Mouse (Mus musculus): ENCODE data around the gene Agpat2. TPM values are rescaled to one million over a fixed set of nuclear protein-coding genes. Genes with fewer than 3 reads are reported as not detected.

Gene Agpat2
- polyA plus RNA-seq, 1 experiment from 2014 or later: 4.0 TPM

DNA sequence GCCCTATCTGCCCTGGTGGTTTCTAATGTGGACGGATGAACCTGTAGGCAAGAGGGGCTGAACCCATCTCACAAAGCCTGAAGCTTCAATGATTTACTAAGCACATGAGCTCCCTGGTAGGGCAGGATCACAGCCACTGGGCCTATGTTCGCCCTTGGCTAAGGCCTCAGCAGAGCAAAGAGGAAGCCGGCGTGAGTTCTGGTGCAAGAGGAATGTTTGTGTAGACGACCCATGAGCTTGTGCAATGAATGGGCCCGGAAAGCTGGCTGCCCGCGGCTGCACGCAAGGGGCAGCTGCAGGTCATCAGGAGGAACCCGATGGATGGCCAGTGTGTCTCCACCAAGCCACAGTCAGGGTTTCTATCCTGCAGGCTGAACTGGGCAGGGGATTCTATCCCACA is 54.4 kb downstream of the Agpat2 start:
- no peak overlapping the region for H3K27ac ChIP-seq (ENCODE audit: low read length)
- H3K27me3 ChIP-seq (ENCODE audit: control insufficient read depth, insufficient read depth, low read depth, low read length): no peaks in the 10 kb centered on the region
- no peaks in the 10 kb centered on the region for H3K9me3 ChIP-seq (replicated peaks; ENCODE audit: control insufficient read depth, low read length, poor library complexity, severe bottlenecking)
- no peak for ATAC-seq
- WGBS: 83% methylated on average over 10 of the region's 10 CpGs
- no peaks in the 10 kb centered on the region for H3K36me3 ChIP-seq (ENCODE audit: control insufficient read depth, insufficient read depth, low read length)
- H3K4me3 ChIP-seq (ENCODE audit: low read depth, low read length): no peak overlapping the region
- no peak overlapping the region for H3K9ac ChIP-seq (ENCODE audit: low read depth, low read length)
- H3K4me1 ChIP-seq (ENCODE audit: control insufficient read depth, insufficient read depth, low read length): no peaks in the 10 kb centered on the region
- no peak overlapping the region for H3K4me2 ChIP-seq (ENCODE audit: low read length)

DNA sequence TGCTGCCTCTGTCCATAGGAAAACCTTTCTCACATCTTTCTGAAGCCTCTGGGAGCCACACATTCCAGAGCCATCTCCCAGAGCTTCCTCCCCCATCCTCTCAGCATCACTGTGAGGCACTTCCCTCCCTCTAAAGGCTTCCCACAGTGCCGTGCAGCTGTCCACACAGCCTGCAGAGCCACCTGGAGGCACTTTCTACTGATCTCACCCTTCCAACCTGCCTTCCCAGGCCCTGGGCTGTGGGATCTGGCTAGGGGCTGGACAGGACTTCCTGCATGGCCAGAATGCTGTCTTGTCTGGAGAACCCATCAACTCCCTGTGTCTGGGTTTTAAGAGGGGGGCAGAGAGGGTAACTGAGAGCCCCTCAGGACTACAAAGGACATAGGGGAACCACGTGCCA is 56.7 kb downstream of the Agpat2 start:
- H3K9me3 ChIP-seq (replicated peaks; ENCODE audit: control insufficient read depth, low read length, poor library complexity, severe bottlenecking): no peaks in the 10 kb centered on the region
- ATAC-seq: no peak
- H3K9ac ChIP-seq (ENCODE audit: low read depth, low read length): no peak overlapping the region
- no peaks in the 10 kb centered on the region for H3K4me1 ChIP-seq (ENCODE audit: control insufficient read depth, insufficient read depth, low read length)
- H3K27ac ChIP-seq (ENCODE audit: low read length): no peak overlapping the region
- no peak overlapping the region for H3K4me2 ChIP-seq (ENCODE audit: low read length)
- H3K36me3 ChIP-seq (ENCODE audit: control insufficient read depth, insufficient read depth, low read length): no peaks in the 10 kb centered on the region
- H3K27me3 ChIP-seq (ENCODE audit: control insufficient read depth, insufficient read depth, low read depth, low read length): no peaks in the 10 kb centered on the region
- H3K4me3 ChIP-seq (ENCODE audit: low read depth, low read length): no peak overlapping the region
- 20% methylated on average over 2 of the region's 2 CpGs for WGBS

DNA sequence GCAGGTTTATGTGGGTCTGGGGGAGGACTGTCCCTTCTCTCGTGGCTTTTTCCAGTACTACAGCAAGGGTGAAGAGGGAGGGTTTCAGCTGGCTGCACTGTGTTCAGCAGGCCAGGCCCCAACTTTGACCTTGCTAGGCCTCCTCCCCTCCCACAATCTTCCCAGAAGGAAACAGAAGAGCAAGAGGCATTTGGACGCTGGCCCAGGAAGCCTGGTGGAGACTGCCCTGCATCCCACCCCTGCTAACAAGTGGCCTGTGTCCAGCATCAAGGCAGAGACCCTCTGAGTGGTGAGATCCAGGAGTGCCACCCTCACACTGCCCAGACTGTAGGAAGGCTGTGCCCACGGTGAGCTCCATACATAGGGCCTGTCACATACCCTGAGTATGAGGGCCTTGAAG is 60.0 kb downstream of the Agpat2 start:
- H3K4me2 ChIP-seq (ENCODE audit: low read length): no peak overlapping the region
- H3K4me3 ChIP-seq (ENCODE audit: low read depth, low read length): no peak overlapping the region
- WGBS: 76% methylated on average over 3 of the region's 3 CpGs
- H3K36me3 ChIP-seq (ENCODE audit: control insufficient read depth, insufficient read depth, low read length): no peaks in the 10 kb centered on the region
- no peaks in the 10 kb centered on the region for H3K9me3 ChIP-seq (replicated peaks; ENCODE audit: control insufficient read depth, low read length, poor library complexity, severe bottlenecking)
- peaks cover 5% of the 10 kb centered on the region; the same call in 1 of the 2 replicates for H3K4me1 ChIP-seq (ENCODE audit: control insufficient read depth, insufficient read depth, low read length)
- no peak overlapping the region for H3K9ac ChIP-seq (ENCODE audit: low read depth, low read length)
- H3K27me3 ChIP-seq (ENCODE audit: control insufficient read depth, insufficient read depth, low read depth, low read length): no peaks in the 10 kb centered on the region
- no peak for ATAC-seq
- H3K27ac ChIP-seq (ENCODE audit: low read length): no peak overlapping the region

DNA sequence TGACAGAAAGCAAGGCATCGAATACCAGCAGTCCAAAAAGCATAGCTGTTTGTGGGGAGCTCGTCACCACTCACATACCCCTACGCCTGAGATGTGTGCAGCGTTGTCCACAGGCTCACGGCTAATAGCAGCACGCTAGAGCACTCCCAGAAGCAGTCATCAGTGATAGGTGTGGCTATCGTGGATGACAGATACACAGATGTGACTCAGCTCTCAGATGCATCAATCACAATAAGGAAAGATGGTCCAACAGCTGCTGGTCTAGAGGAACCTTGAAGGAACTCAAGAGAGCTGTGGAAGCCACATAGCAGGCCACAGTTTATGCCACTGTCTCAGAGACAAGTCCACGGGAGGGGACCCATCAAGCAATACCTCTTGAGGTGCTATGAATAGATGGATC is 60.4 kb downstream of the Agpat2 start:
- Histone ChIP-seq H3K36me3 (ENCODE audit: control insufficient read depth, insufficient read depth, low read length) (no peaks in the 10 kb centered on the region), H3K9me3 (replicated peaks; ENCODE audit: control insufficient read depth, low read length, poor library complexity, severe bottlenecking) (no peaks in the 10 kb centered on the region), H3K4me3 (ENCODE audit: low read depth, low read length) (no peak overlapping the region), H3K27me3 (ENCODE audit: control insufficient read depth, insufficient read depth, low read depth, low read length) (no peaks in the 10 kb centered on the region), H3K27ac (ENCODE audit: low read length) (no peak overlapping the region), H3K4me1 (ENCODE audit: control insufficient read depth, insufficient read depth, low read length) (peaks cover 5% of the 10 kb centered on the region; the same call in 1 of the 2 replicates), H3K9ac (ENCODE audit: low read depth, low read length) (no peak overlapping the region), H3K4me2 (ENCODE audit: low read length) (no peak overlapping the region)
- 92% methylated on average over 8 of the region's 8 CpGs for WGBS
- ATAC-seq: no peak

DNA sequence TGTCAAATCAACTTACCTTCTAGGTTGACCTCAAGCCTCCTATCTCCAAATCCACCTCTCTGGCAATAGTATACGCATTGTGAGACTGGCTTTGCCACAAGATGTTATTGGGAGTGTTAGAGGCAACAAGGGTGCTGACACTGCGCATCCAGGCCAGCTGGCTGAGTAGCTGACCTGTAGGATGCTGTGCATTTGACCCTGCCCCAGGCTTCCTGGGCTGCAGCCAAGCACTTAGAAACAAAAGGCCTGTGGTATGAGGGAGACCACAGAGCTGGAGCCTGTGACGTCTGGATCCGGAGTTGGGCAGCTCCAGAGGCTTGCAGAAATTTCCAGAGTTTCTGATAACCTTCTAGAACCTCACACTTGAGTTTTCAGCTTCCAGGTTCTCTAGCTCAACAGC is 61.1 kb downstream of the Agpat2 start:
- H3K27me3 ChIP-seq (ENCODE audit: control insufficient read depth, insufficient read depth, low read depth, low read length): no peaks in the 10 kb centered on the region
- peaks cover 5% of the 10 kb centered on the region; the same call in 1 of the 2 replicates for H3K4me1 ChIP-seq (ENCODE audit: control insufficient read depth, insufficient read depth, low read length)
- H3K4me3 ChIP-seq (ENCODE audit: low read depth, low read length): no peak overlapping the region
- H3K9me3 ChIP-seq (replicated peaks; ENCODE audit: control insufficient read depth, low read length, poor library complexity, severe bottlenecking): no peaks in the 10 kb centered on the region
- 67% methylated on average over 4 of the region's 4 CpGs for WGBS
- H3K27ac ChIP-seq (ENCODE audit: low read length): no peak overlapping the region
- H3K9ac ChIP-seq (ENCODE audit: low read depth, low read length): no peak overlapping the region
- H3K36me3 ChIP-seq (ENCODE audit: control insufficient read depth, insufficient read depth, low read length): no peaks in the 10 kb centered on the region
- no peak for ATAC-seq
- H3K4me2 ChIP-seq (ENCODE audit: low read length): no peak overlapping the region

MicroRNAs encoded within 50 kb of the gene (microRNA counts, 519-probe panel; counts per million panel counts)
- 3,210 counts per million, percentile 90 among the panel's probes with 10 or more counts for microRNA mmu-miR-126-3p
- microRNA mmu-miR-126-5p: 2,481 counts per million, percentile 74 among the panel's probes with 10 or more counts

Small RNA genes within 50 kb of the gene (microRNA-seq; reads per million reads assigned to microRNA genes)
- gene Mir126a: 0.52 reads per million
- gene Mir126b: not detected

Other genes starting within 250 kb of the Agpat2 start
- gene Card9, start 243.5 kb downstream of the Agpat2 start, polyA plus RNA-seq (2015; fragmentation: Nextera tagmentation; extraction: Ambion mirVana): 1.0 and 2.7 TPM in 2 replicates
- 34.8 and 37.9 TPM in 2 replicates for gene Snapc4, start 223.8 kb downstream of the Agpat2 start, polyA plus RNA-seq (2015; fragmentation: Nextera tagmentation; extraction: Ambion mirVana)
- gene Entr1, start 215.1 kb downstream of the Agpat2 start, polyA plus RNA-seq (2015; fragmentation: Nextera tagmentation; extraction: Ambion mirVana): 175 and 182 TPM in 2 replicates
- 90.0 and 96.5 TPM in 2 replicates for gene Pmpca, start 215.1 kb downstream of the Agpat2 start, polyA plus RNA-seq (2015; fragmentation: Nextera tagmentation; extraction: Ambion mirVana)
- gene Inpp5e, start 195.2 kb downstream of the Agpat2 start, polyA plus RNA-seq (2015; fragmentation: Nextera tagmentation; extraction: Ambion mirVana): 26.9 and 27.6 TPM in 2 replicates
- 18.7 and 20.4 TPM in 2 replicates for gene Sec16a, start 159.2 kb downstream of the Agpat2 start, polyA plus RNA-seq (2015; fragmentation: Nextera tagmentation; extraction: Ambion mirVana)
- gene Notch1, start 87.8 kb downstream of the Agpat2 start, polyA plus RNA-seq (2015; fragmentation: Nextera tagmentation; extraction: Ambion mirVana): 10.7 and 11.4 TPM in 2 replicates
- 62.0 and 64.4 TPM in 2 replicates for gene Egfl7, start 24.4 kb downstream of the Agpat2 start, polyA plus RNA-seq (2015; fragmentation: Nextera tagmentation; extraction: Ambion mirVana)
- 0.30 TPM in 1 of 2 replicates, not detected in the other for gene Gm20532, start 17.8 kb downstream of the Agpat2 start, polyA plus RNA-seq (2015; fragmentation: Nextera tagmentation; extraction: Ambion mirVana)
- 153 and 155 TPM in 2 replicates for gene Fam69b, start 24.0 kb upstream of the Agpat2 start, polyA plus RNA-seq (2015; fragmentation: Nextera tagmentation; extraction: Ambion mirVana)
- gene Lcn4, start 66.9 kb upstream of the Agpat2 start, polyA plus RNA-seq (2015; fragmentation: Nextera tagmentation; extraction: Ambion mirVana): not detected in 2 replicates